10 mouse cellular contexts compared by ENCODE assay signal in the genomic region with DNA sequence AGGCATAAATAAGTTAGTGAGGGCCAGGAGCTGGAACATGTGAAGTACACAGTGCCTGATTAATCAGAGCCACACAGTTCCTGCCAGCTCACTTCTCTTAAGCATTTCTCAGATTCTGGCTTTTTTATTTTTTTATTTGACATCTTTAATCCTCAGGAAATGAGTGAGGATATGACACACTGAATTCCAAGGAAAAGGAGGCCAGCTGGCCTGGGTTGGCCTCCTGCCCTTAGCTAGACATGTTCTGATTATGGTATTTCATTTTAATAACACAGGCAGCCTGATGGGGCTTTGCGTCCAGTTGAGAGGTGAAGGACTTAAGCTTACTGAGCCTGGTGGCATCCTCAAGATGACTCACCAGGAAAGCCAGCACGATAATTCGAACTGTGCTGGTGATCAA. TPM values are rescaled to one million over a fixed set of nuclear protein-coding genes. Genes with fewer than 3 reads are reported as not detected.
DNase-seq lines count a peak whose midpoint lies in the region; ATAC-seq and TF ChIP-seq lines count a peak whose summit lies in the region.
"Had no signal": no experiment of that assay in that cellular context is flagged by ENCODE, and none has a peak within 500 bp of the region (broad histone marks: within the 10 kb centered on the region; RNA-seq: fewer than 3 reads in every experiment).

No protein-coding gene starts in this region.

- H3K9me3 ChIP-seq in liver, embryonic 12.5 days (replicated peaks): no peaks in the 10 kb centered on the region
- H3K9me3 ChIP-seq in hindbrain, embryonic 12.5 days (replicated peaks): no peaks in the 10 kb centered on the region
- peaks cover under 1% of the 10 kb centered on the region; the same call in 1 of the 2 replicates for H3K9me3 ChIP-seq in neural tube, embryonic 15.5 days (replicated peaks)

- no peak overlapping the region for H3K4me2 ChIP-seq in liver, embryonic 12.5 days
- H3K4me2 ChIP-seq in hindbrain, embryonic 12.5 days (replicated peaks): no peak overlapping the region
- H3K4me2 ChIP-seq in neural tube, embryonic 15.5 days: no peak overlapping the region

- peak; percentile 38 for DNase-seq in liver, adult 2 months (ENCODE audit: extremely low read depth, low read depth, low spot score)
- peak; percentile 35 to 41 for DNase-seq in cerebellum, adult 18-20 months
- DNase-seq in heart, postnatal 14 days: peak; percentile 60 to 72
- peak; percentile 60 for DNase-seq in lung, postnatal 36 days
- no peak for DNase-seq in ovary, postnatal 10 days (ENCODE audit: low spot score)
- DNase-seq: retina, postnatal 1 day had no signal

- H3K4me1 ChIP-seq in liver, adult 2 months (ENCODE audit: control insufficient read depth, insufficient read depth, low read length): no peaks in the 10 kb centered on the region
- H3K4me1 ChIP-seq in liver, embryonic 12.5 days: no peaks in the 10 kb centered on the region
- H3K4me1 ChIP-seq in hindbrain, embryonic 12.5 days: no peaks in the 10 kb centered on the region
- no peaks in the 10 kb centered on the region for H3K4me1 ChIP-seq in neural tube, embryonic 15.5 days

- H3K79me2 ChIP-seq in liver, adult 2 months (ENCODE audit: control insufficient read depth, insufficient read depth, low read length): no peaks in the 10 kb centered on the region

- no peak overlapping the region for H3K27ac ChIP-seq in liver, adult 2 months (replicated peaks; ENCODE audit: insufficient read depth, low read depth, low read length)
- H3K27ac ChIP-seq in liver, embryonic 12.5 days: no peak overlapping the region
- H3K27ac ChIP-seq in hindbrain, embryonic 12.5 days: no peak overlapping the region
- H3K27ac ChIP-seq in neural tube, embryonic 15.5 days (replicated peaks): no peak overlapping the region

- no peak for ATAC-seq in liver, embryonic 12.5 days
- ATAC-seq in hindbrain, embryonic 12.5 days (ENCODE audit: low FRiP score): no peak
- no peak for ATAC-seq in neural tube, embryonic 15.5 days (ENCODE audit: low FRiP score)

- H3K4me3 ChIP-seq in liver, adult 2 months (ENCODE audit: insufficient read depth, low read depth, low read length): no peak overlapping the region
- no peak overlapping the region for H3K4me3 ChIP-seq in liver, embryonic 12.5 days
- H3K4me3 ChIP-seq in hindbrain, embryonic 12.5 days: no peak overlapping the region
- no peak overlapping the region for H3K4me3 ChIP-seq in neural tube, embryonic 15.5 days (replicated peaks)

- no peaks in the 10 kb centered on the region for H3K27me3 ChIP-seq in liver, adult 2 months (ENCODE audit: control insufficient read depth, insufficient read depth, low read length)
- no peaks in the 10 kb centered on the region for H3K27me3 ChIP-seq in liver, embryonic 12.5 days (replicated peaks)
- no peaks in the 10 kb centered on the region for H3K27me3 ChIP-seq in hindbrain, embryonic 12.5 days
- no peaks in the 10 kb centered on the region for H3K27me3 ChIP-seq in neural tube, embryonic 15.5 days (replicated peaks)

- WGBS in liver, adult 2 months: 72% methylated on average over 3 of the region's 3 CpGs
- WGBS in liver, embryonic 12.5 days (ENCODE audit: insufficient replicate concordance): 58% methylated on average over 3 of the region's 3 CpGs
- 80% methylated on average over 3 of the region's 3 CpGs for WGBS in hindbrain, embryonic 12.5 days
- WGBS in neural tube, embryonic 15.5 days: 84% methylated on average over 3 of the region's 3 CpGs

- H3K9ac ChIP-seq in liver, adult 2 months (ENCODE audit: low read depth, low read length): no peak overlapping the region
- H3K9ac ChIP-seq in liver, embryonic 12.5 days: no peak overlapping the region
- no peak overlapping the region for H3K9ac ChIP-seq in hindbrain, embryonic 12.5 days
- H3K9ac ChIP-seq in neural tube, embryonic 15.5 days (replicated peaks): no peak overlapping the region

- no peak for TF ChIP-seq CTCF in liver, adult 2 months (IDR thresholded peaks at IDR 0.05; ENCODE audit: low read depth, low read length)

- H3K36me3 ChIP-seq in liver, adult 2 months (ENCODE audit: control insufficient read depth, insufficient read depth, low read length): peaks cover 26% of the 10 kb centered on the region
- peaks cover 5% of the 10 kb centered on the region; the same call in 1 of the 2 replicates for H3K36me3 ChIP-seq in liver, embryonic 12.5 days
- H3K36me3 ChIP-seq in hindbrain, embryonic 12.5 days: no peaks in the 10 kb centered on the region
- no peaks in the 10 kb centered on the region for H3K36me3 ChIP-seq in neural tube, embryonic 15.5 days

- intact Hi-C loops in heart, postnatal 14 days (cut with DNase I): no loop called here

- no peak for TF ChIP-seq POLR2A in liver, adult 2 months (IDR thresholded peaks at IDR 0.05; ENCODE audit: extremely low read depth, insufficient read depth, low read length)

RNA-seq across cellular contexts. Expression of gene Rtp1, which starts 27.6 kb away (rescaled TPM):
- total RNA-seq in liver, adult 2 months (2014; rRNA removed): not detected in 2 replicates
- polyA plus RNA-seq in liver, adult 2 months (2012; rRNA removed): not detected in 2 replicates
- polyA plus RNA-seq in liver, embryonic 12.5 days (2016; fragmentation: Nextera tagmentation; extraction: Ambion mirVana): not detected in 2 replicates
- not detected for total RNA-seq in heart, postnatal 14 days (2021)
- not detected in 2 replicates for polyA plus RNA-seq in hindbrain, embryonic 12.5 days (2016; fragmentation: Nextera tagmentation; extraction: Ambion mirVana)
- polyA plus RNA-seq in neural tube, embryonic 15.5 days (2015; fragmentation: Nextera tagmentation; extraction: Ambion mirVana): 0.08 TPM in 1 of 2 replicates, not detected in the other
- total RNA-seq: hematopoietic stem cell, adult 5-6 weeks had no signal
